ENCODE assay signal across 7 mouse cellular contexts in the genomic region with DNA sequence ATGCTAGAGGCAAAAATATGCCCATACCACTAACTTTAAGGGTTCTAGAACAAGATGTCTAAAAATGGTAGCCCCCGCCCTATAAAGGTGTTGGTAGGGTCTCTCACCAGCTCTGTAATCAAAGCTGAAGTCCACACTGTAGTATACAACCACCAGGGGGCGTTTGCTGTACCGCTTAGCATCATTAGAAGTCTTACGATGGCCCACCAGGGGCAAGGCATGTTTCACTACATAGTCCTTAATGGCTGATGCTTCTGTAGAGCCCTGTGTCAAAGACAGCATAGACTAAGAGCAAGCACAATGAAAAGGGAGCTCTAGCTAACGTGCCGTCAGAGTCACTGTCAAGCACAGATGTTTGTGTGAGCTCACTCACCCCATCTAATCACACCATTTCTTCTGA. TPM values are rescaled to one million over a fixed set of nuclear protein-coding genes. Genes with fewer than 3 reads are reported as not detected.
A peak's percentile ranks its signal among the peaks of the same experiment; 100 is the strongest.
DNase-seq lines count a peak whose midpoint lies in the region; ATAC-seq and TF ChIP-seq lines count a peak whose summit lies in the region.

No protein-coding gene starts in this region.

- no peaks in the 10 kb centered on the region for H3K4me1 ChIP-seq in lung, embryonic 14.5 days (ENCODE audit: insufficient read depth)

- 44% methylated on average over 6 of the region's 6 CpGs for WGBS in lung, embryonic 14.5 days

- peak; percentile 82 for DNase-seq in 3T3-L1 (ENCODE audit: low read depth, low spot score)
- peak; percentile 90 for DNase-seq in CD4-positive, CD25-positive, alpha-beta regulatory T cell, adult 2 months (ENCODE audit: low read depth, low spot score)
- DNase-seq in c-Kit-positive CD71-positive TER-119-negative erythroid progenitor cells, embryonic 14.5 days (ENCODE audit: low read depth), result peak; percentile 63
- peak; percentile 79 for DNase-seq in forelimb bud, embryonic 11.5 days (ENCODE audit: low read depth, low spot score)
- peak; percentile 53 for DNase-seq in kidney, adult 18-20 months
- peak; percentile 93 for DNase-seq in lung, embryonic 14.5 days
- DNase-seq in retina, embryonic 14.5 days (ENCODE audit: low spot score), result peak; percentile 97

- H3K27me3 ChIP-seq in lung, embryonic 14.5 days (ENCODE audit: insufficient read depth, low read length), result no peaks in the 10 kb centered on the region

- no peak overlapping the region for H3K27ac ChIP-seq in lung, embryonic 14.5 days (ENCODE audit: low read depth)

- no peak overlapping the region for H3K4me2 ChIP-seq in lung, embryonic 14.5 days

- H3K4me3 ChIP-seq in lung, embryonic 14.5 days (ENCODE audit: low read depth, low read length), result no peak overlapping the region

- no peaks in the 10 kb centered on the region for H3K9me3 ChIP-seq in lung, embryonic 14.5 days (ENCODE audit: low read depth, low read length)

- TF ChIP-seq CTCF in lung, embryonic 14.5 days (IDR thresholded peaks at IDR 0.05; ENCODE audit: low read depth), result peak; percentile 85

- peak; percentile 68 for ATAC-seq in lung, embryonic 14.5 days (ENCODE audit: insufficient read depth)

- H3K36me3 ChIP-seq in lung, embryonic 14.5 days (ENCODE audit: insufficient read depth), result peaks cover 95% of the 10 kb centered on the region

- no peak overlapping the region for H3K9ac ChIP-seq in lung, embryonic 14.5 days

RNA-seq across cellular contexts. Expression of a gene that starts 14.2 kb away (rescaled TPM):
- polyA plus RNA-seq in lung, embryonic 14.5 days (2014; fragmentation: Nextera tagmentation; extraction: Ambion mirVana), result 372 and 376 TPM in 2 replicates

RNA-seq across cellular contexts. Expression of a gene that starts 31.6 kb away (rescaled TPM):
- 4.3 and 5.4 TPM in 2 replicates for polyA plus RNA-seq in lung, embryonic 14.5 days (2014; fragmentation: Nextera tagmentation; extraction: Ambion mirVana)

RNA-seq across cellular contexts. Expression of a gene that starts 36.4 kb away (rescaled TPM):
- polyA plus RNA-seq in lung, embryonic 14.5 days (2014; fragmentation: Nextera tagmentation; extraction: Ambion mirVana), result 8.8 and 10.6 TPM in 2 replicates
